Mouse (Mus musculus): ENCODE data around the gene Akr1c14. TPM values are rescaled to one million over a fixed set of nuclear protein-coding genes. Genes with fewer than 3 reads are reported as not detected.

Akr1c14 gene
- polyA plus RNA-seq (2012; rRNA removed): 0.32 and 0.65 TPM in 2 replicates

DNA sequence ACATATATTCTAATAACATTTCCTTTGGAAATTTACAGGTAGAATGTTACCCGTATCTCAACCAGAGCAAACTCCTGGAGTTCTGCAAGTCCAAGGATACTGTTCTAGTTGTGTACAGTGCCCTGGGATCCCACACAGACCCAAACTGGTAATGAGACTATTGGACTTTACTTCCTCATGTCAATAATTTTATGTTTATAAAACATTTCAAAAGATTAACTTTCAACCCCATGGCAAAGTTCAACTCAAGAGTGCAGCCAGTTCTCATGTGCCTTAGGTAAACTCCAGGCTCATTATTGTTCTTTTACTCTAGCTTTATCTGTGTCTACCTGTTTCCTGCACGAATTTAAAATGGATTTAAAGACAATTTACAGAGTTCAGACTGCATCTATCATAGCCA, at the start of gene Akr1c14:
Gene Akr1c14, plus strand, starts transcription at position 293 of the 400 bp plus-strand sequence.

Other genes starting within 250 kb of the Akr1c14 start
- gene Calml3, start 244.7 kb upstream of the Akr1c14 start, polyA plus RNA-seq (2012; rRNA removed): 0.04 and 0.85 TPM in 2 replicates
- 0.29 TPM in 1 of 2 replicates, not detected in the other for gene Calm4, start 211.3 kb upstream of the Akr1c14 start, polyA plus RNA-seq (2012; rRNA removed)
- not detected in 2 replicates for gene Calm5, start 194.8 kb upstream of the Akr1c14 start, polyA plus RNA-seq (2012; rRNA removed)
- 9.5 and 19.8 TPM in 2 replicates for gene Net1, start 130.8 kb upstream of the Akr1c14 start, polyA plus RNA-seq (2012; rRNA removed)
- not detected in 2 replicates for gene Tubal3, start 130.7 kb upstream of the Akr1c14 start, polyA plus RNA-seq (2012; rRNA removed)
- gene Ucn3, start 103.7 kb upstream of the Akr1c14 start, polyA plus RNA-seq (2012; rRNA removed): 0.14 TPM in 1 of 2 replicates, not detected in the other
- gene Akr1c18, start 101.6 kb downstream of the Akr1c14 start, polyA plus RNA-seq (2012; rRNA removed): not detected in 2 replicates
- gene Akr1c13, start 142.1 kb downstream of the Akr1c14 start, polyA plus RNA-seq (2012; rRNA removed): 1.7 and 1.8 TPM in 2 replicates
- 2.5 and 3.0 TPM in 2 replicates for gene Akr1c19, start 179.7 kb downstream of the Akr1c14 start, polyA plus RNA-seq (2012; rRNA removed)
- 0.09 and 0.11 TPM in 2 replicates for gene Akr1c12, start 230.4 kb downstream of the Akr1c14 start, polyA plus RNA-seq (2012; rRNA removed)

Measured in central nervous system, embryonic 14 days (tissue).